Mouse (Mus musculus) olfactory bulb, adult 2 months (tissue): ENCODE measurements at regions not wholly inside any gene's neighbourhood (a gene's known extent, or its start where the extent isn't known, plus 50 kb on each side); places are given as distances from the start of the nearest gene placed in this dataset.

Source experiments
- CTCF ChIP-seq: fragments of 200-500 bp; IDR thresholded peaks from 2 replicates; pipeline ENCODE4 v1.5.1; 2012; ENCODE audit warnings: low read depth, mild to moderate bottlenecking, low read length, moderate library complexity; ENCODE audit not compliant: insufficient read depth
- POLR2A ChIP-seq: fragments of 200-500 bp; IDR thresholded peaks from 2 replicates; pipeline ENCODE4 v1.6.1; 2012; ENCODE audit warnings: mild to moderate bottlenecking, low read depth, low read length, moderate library complexity; ENCODE audit not compliant: insufficient read depth

DNA sequence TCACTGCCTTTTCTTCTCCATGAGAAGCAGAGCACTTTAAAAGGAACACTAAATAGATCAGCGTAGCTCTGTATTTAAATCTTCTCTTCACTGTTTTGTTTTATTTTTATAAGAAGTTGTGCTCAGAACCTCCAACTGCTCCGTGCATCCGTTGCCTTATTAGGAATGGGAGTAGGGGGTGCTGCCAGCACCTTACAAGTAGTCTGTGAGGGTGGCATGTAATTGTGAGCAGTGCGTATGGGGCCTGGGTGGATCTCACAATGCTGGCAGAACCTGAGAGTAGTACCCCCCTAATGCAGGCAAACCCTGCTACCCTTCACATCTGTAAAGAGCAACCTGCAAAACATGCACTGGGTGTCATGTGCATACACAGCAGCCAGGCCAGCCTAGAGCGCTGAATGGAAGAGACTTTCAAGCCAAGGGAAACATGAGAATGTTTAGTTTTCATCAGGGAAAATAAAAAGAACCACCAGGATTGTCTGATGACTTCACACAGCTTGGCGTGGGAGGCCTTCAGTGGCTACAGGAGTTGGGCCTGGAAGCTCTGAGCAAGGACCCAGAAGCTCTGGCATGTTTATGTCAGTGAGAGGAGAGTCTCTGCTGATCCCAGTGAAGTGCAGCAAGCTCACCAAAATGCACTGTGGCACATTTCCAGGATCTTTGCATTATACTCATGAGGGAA, 64.5 kb upstream of the Gm21897 start:
- TF ChIP-seq POLR2A (no peak), CTCF (no peak)
